ENCODE assay signal across 23 mouse cellular contexts in genomic region chrX:94022264-94022874, GRCm38 (mm10). TPM values are rescaled to one million over a fixed set of nuclear protein-coding genes. Genes with fewer than 3 reads are reported as not detected.
A peak's percentile ranks its signal among the peaks of the same experiment; 100 is the strongest.
DNase-seq lines count a peak whose midpoint lies in the region; ATAC-seq and TF ChIP-seq lines count a peak whose summit lies in the region.
"Had no signal": no experiment of that assay in that cellular context is flagged by ENCODE, and none has a peak within 500 bp of the region (broad histone marks: within the 10 kb centered on the region; RNA-seq: fewer than 3 reads in every experiment).

No protein-coding gene starts in this region.

- no peak overlapping the region for H3K9ac ChIP-seq in intestine, postnatal 0 days (ENCODE audit: low read depth, low read length)
- H3K9ac ChIP-seq in intestine, embryonic 16.5 days (ENCODE audit: low read depth, low read length), result no peak overlapping the region
- no peak overlapping the region for H3K9ac ChIP-seq in kidney, embryonic 14.5 days (ENCODE audit: low read depth, low read length)
- H3K9ac ChIP-seq: hindbrain, embryonic 13.5 days; limb, embryonic 15.5 days; liver, embryonic 14.5 days; lung, embryonic 14.5 days; midbrain, embryonic 13.5 days had no signal

- 0 out of 2 replicates have a peak, but pooled peaks have one; percentile 3 for TF ChIP-seq CTCF in intestine, postnatal 0 days (IDR thresholded peaks at IDR 0.05; ENCODE audit: low read depth)

- H3K27ac ChIP-seq in intestine, postnatal 0 days (ENCODE audit: low read depth, low read length), result no peak overlapping the region
- H3K27ac ChIP-seq in intestine, embryonic 16.5 days (ENCODE audit: low read length), result no peak overlapping the region
- no peak overlapping the region for H3K27ac ChIP-seq in kidney, embryonic 14.5 days (ENCODE audit: low read depth, low read length)
- H3K27ac ChIP-seq: hindbrain, embryonic 13.5 days; limb, embryonic 15.5 days; liver, embryonic 14.5 days; midbrain, embryonic 13.5 days; stomach, postnatal 0 days had no signal

- peak; percentile 5 for DNase-seq in kidney, postnatal 14 days
- DNase-seq in ZHBTc4 (ENCODE audit: low read depth, low spot score) (peak; percentile 20), MN1 (ENCODE audit: low spot score) (no peak)
- peak; percentile 2 to 25 for DNase-seq in kidney, postnatal 36 days
- DNase-seq in cerebellum, postnatal 36 days, result no peak
- DNase-seq: B cell, adult 2 months; cerebellum, adult 2 months; gastrocnemius, postnatal 36 days; left cerebral cortex, postnatal 4 days; lung, embryonic 14.5 days; thymus, adult 2 months; thymus, postnatal 4 days had no signal

- H3K4me2 ChIP-seq in intestine, postnatal 0 days (replicated peaks; ENCODE audit: low read depth), result no peak overlapping the region
- H3K4me2 ChIP-seq in intestine, embryonic 16.5 days (ENCODE audit: low read depth, low read length), result no peak overlapping the region
- no peak overlapping the region for H3K4me2 ChIP-seq in kidney, embryonic 14.5 days (replicated peaks; ENCODE audit: low read depth, low read length)
- H3K4me2 ChIP-seq: hindbrain, embryonic 13.5 days; limb, embryonic 15.5 days; lung, embryonic 14.5 days; midbrain, embryonic 13.5 days had no signal

- no peak overlapping the region for H3K4me3 ChIP-seq in intestine, postnatal 0 days (ENCODE audit: low read depth, low read length)
- H3K4me3 ChIP-seq in intestine, embryonic 16.5 days (ENCODE audit: low read length), result no peak overlapping the region
- no peak overlapping the region for H3K4me3 ChIP-seq in kidney, embryonic 14.5 days (ENCODE audit: low read length)
- H3K4me3 ChIP-seq: hindbrain, embryonic 13.5 days; limb, embryonic 15.5 days; midbrain, embryonic 13.5 days had no signal

- no peaks in the 10 kb centered on the region for H3K36me3 ChIP-seq in intestine, postnatal 0 days (ENCODE audit: control insufficient read depth, insufficient read depth)
- no peaks in the 10 kb centered on the region for H3K36me3 ChIP-seq in intestine, embryonic 16.5 days (ENCODE audit: control insufficient read depth, insufficient read depth, low read length)
- no peaks in the 10 kb centered on the region for H3K36me3 ChIP-seq in kidney, embryonic 14.5 days (ENCODE audit: control insufficient read depth, insufficient read depth, low read length)
- H3K36me3 ChIP-seq: G1E; hindbrain, embryonic 13.5 days; limb, embryonic 15.5 days; midbrain, embryonic 13.5 days had no signal

- no peaks in the 10 kb centered on the region for H3K4me1 ChIP-seq in intestine, postnatal 0 days (replicated peaks; ENCODE audit: control insufficient read depth, insufficient read depth, low read length)
- H3K4me1 ChIP-seq in intestine, embryonic 16.5 days (ENCODE audit: control insufficient read depth, insufficient read depth, low read length), result no peaks in the 10 kb centered on the region
- no peaks in the 10 kb centered on the region for H3K4me1 ChIP-seq in kidney, embryonic 14.5 days (ENCODE audit: control insufficient read depth, insufficient read depth, low read length)
- H3K4me1 ChIP-seq: hindbrain, embryonic 13.5 days; limb, embryonic 15.5 days; midbrain, embryonic 13.5 days had no signal

- H3K27me3 ChIP-seq in intestine, postnatal 0 days (replicated peaks; ENCODE audit: control insufficient read depth, insufficient read depth, low read length), result no peaks in the 10 kb centered on the region
- peaks cover 6% of the 10 kb centered on the region; the same call in 1 of the 2 replicates for H3K27me3 ChIP-seq in intestine, embryonic 16.5 days (replicated peaks; ENCODE audit: control insufficient read depth, insufficient read depth, low read length)
- H3K27me3 ChIP-seq in kidney, embryonic 14.5 days (ENCODE audit: control insufficient read depth, insufficient read depth, low read length), result no peaks in the 10 kb centered on the region
- H3K27me3 ChIP-seq: CH12.LX had no signal

- no peak for ATAC-seq in intestine, postnatal 0 days
- no peak for ATAC-seq in intestine, embryonic 16.5 days
- ATAC-seq in kidney, embryonic 14.5 days (ENCODE audit: low FRiP score, low TSS enrichment), result no peak
- ATAC-seq: midbrain, embryonic 13.5 days had no signal

- H3K9me3 ChIP-seq in intestine, postnatal 0 days (ENCODE audit: control insufficient read depth), result no peaks in the 10 kb centered on the region
- H3K9me3 ChIP-seq in intestine, embryonic 16.5 days (ENCODE audit: control insufficient read depth, low read length), result no peaks in the 10 kb centered on the region
- no peaks in the 10 kb centered on the region for H3K9me3 ChIP-seq in kidney, embryonic 14.5 days (ENCODE audit: control insufficient read depth, low read length)
- H3K9me3 ChIP-seq: G1E; hindbrain, embryonic 13.5 days; limb, embryonic 15.5 days; midbrain, embryonic 13.5 days had no signal

- 66% methylated on average over 5 of the region's 5 CpGs for WGBS in intestine, postnatal 0 days
- 67% methylated on average over 5 of the region's 5 CpGs for WGBS in intestine, embryonic 16.5 days
- 73% methylated on average over 5 of the region's 5 CpGs for WGBS in kidney, embryonic 14.5 days

RNA-seq across cellular contexts. Expression of gene AU015836, which starts 53.9 kb away (rescaled TPM):
- 0.18 and 0.30 TPM in 2 replicates for polyA plus RNA-seq in intestine, postnatal 0 days (2015; fragmentation: Nextera tagmentation; extraction: Ambion mirVana)
- polyA plus RNA-seq in intestine, embryonic 16.5 days (2015; fragmentation: Nextera tagmentation; extraction: Ambion mirVana), result 0.28 and 0.73 TPM in 2 replicates
- 0.15 TPM in 1 of 2 replicates, not detected in the other for polyA plus RNA-seq in kidney, embryonic 14.5 days (2014; fragmentation: Nextera tagmentation; extraction: Ambion mirVana)
- polyA plus RNA-seq: cerebellum, adult 2 months; G1E; hindbrain, embryonic 13.5 days; lung, embryonic 14.5 days; midbrain, embryonic 13.5 days; neural tube, embryonic 11.5 days had no signal

Comparison
In these comparisons a context has a peak if more than half of its experiments do, and no peak if none do; other contexts are left out.
1. DNase-seq: peak in kidney, postnatal 14 days (single experiment), ZHBTc4 (single experiment) and kidney, postnatal 36 days (2 of 2); none in MN1 (single experiment) and cerebellum, postnatal 36 days (0 of 2).